8 mouse cellular contexts compared by ENCODE assay signal in the genomic region with DNA sequence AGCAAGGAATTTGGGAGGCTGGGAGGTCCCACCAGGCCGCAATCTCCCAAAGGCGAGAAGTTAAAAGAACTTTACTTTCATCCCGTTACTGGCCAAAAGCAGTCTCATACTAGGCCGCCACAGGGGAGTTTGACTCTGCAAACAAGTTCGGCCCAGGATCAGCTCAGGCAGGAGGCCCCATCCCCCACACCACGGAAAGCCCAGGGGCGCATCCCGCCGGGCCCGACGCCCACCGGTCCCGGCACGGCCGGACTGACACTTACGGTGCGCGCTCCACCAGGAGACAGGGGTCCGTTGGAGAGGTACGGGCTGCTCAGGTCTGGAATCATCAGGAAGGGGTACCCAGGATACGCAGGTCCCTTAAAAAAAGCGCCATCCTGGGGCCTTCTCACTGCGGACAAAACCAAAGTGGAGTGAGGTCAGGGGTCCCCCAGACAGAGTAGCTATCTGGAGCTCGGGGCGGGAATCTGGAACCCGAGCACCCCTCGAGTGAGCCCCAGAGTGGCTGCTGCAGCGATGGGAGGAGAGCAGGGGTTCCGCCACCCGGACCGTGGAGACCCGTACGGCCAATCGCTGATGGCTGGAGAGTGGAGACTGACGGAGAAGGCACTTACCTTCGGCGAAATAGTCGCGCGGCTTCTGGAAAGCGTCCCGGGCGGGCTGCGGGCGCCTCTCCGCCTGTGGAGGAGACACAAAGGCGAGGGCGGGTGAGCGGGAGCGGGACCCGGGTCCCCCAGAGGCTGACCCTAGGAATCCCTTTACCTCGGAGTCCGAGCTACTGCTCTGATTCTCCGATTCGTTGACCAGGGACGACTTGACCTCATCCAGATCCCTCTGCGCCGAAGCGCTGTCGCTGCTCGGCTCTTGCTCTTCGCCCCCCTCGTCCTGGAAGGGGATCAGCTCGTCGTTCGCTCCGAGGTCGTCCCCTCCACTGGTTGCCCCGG. TPM values are rescaled to one million over a fixed set of nuclear protein-coding genes. Genes with fewer than 3 reads are reported as not detected.
A peak's percentile ranks its signal among the peaks of the same experiment; 100 is the strongest.
DNase-seq lines count a peak whose midpoint lies in the region; ATAC-seq lines count a peak whose summit lies in the region.

No protein-coding gene starts in this region.

- WGBS in hindbrain, embryonic 16.5 days: under 1% methylated on average over 69 of the region's 69 CpGs
- 2% methylated on average over 69 of the region's 69 CpGs for WGBS in liver, embryonic 12.5 days (ENCODE audit: insufficient replicate concordance)

- peak; percentile 9 to 70 for DNase-seq in left cerebral cortex, postnatal 10 days (ENCODE audit: extremely low spot score in 1 of 2, low spot score in 2 of 2)
- DNase-seq in left cerebral cortex, adult 8-10 months (ENCODE audit: low spot score in 2 of 2): no peak
- DNase-seq in cerebellum, postnatal 10 days: peak; percentile 60 to 65
- peak; percentile 68 for DNase-seq in gastrocnemius, postnatal 10 days
- DNase-seq in naive thymus-derived CD4-positive, alpha-beta T cell, adult 2 months (ENCODE audit: low read depth): peak; percentile 45
- DNase-seq in thymus, postnatal 0 days (ENCODE audit: low spot score): peak; percentile 10

- H3K36me3 ChIP-seq in hindbrain, embryonic 16.5 days (ENCODE audit: control insufficient read depth, insufficient read depth, low read length): no peaks in the 10 kb centered on the region
- H3K36me3 ChIP-seq in liver, embryonic 12.5 days: 0 out of 2 replicates have a peak, but pooled peaks cover 4% of the 10 kb centered on the region

- H3K27me3 ChIP-seq in hindbrain, embryonic 16.5 days (replicated peaks; ENCODE audit: control insufficient read depth, insufficient read depth, low read length): peaks cover 11% of the 10 kb centered on the region
- H3K27me3 ChIP-seq in liver, embryonic 12.5 days (replicated peaks): peaks cover 53% of the 10 kb centered on the region

- H3K4me1 ChIP-seq in hindbrain, embryonic 16.5 days (ENCODE audit: control insufficient read depth, insufficient read depth, low read depth, low read length): peaks cover 17% of the 10 kb centered on the region
- peaks cover 20% of the 10 kb centered on the region; the same call in 1 of the 2 replicates for H3K4me1 ChIP-seq in liver, embryonic 12.5 days

- ATAC-seq in hindbrain, embryonic 16.5 days: peak; percentile 24
- ATAC-seq in liver, embryonic 12.5 days: peak; percentile 21

- peak overlapping the region; percentile 100 for H3K4me2 ChIP-seq in hindbrain, embryonic 16.5 days (ENCODE audit: low read length)
- peak overlapping the region; percentile 84 for H3K4me2 ChIP-seq in liver, embryonic 12.5 days

- peak overlapping the region; percentile 74 for H3K9ac ChIP-seq in hindbrain, embryonic 16.5 days (ENCODE audit: low read depth, low read length)
- H3K9ac ChIP-seq in liver, embryonic 12.5 days: peak overlapping the region; percentile 65

- peak overlapping the region; percentile 83 for H3K27ac ChIP-seq in hindbrain, embryonic 16.5 days (ENCODE audit: low read depth, low read length)
- peak overlapping the region; percentile 74 for H3K27ac ChIP-seq in liver, embryonic 12.5 days

- H3K9me3 ChIP-seq in hindbrain, embryonic 16.5 days (ENCODE audit: control insufficient read depth, low read length): no peaks in the 10 kb centered on the region
- H3K9me3 ChIP-seq in liver, embryonic 12.5 days (replicated peaks): no peaks in the 10 kb centered on the region

- intact Hi-C loops in left cerebral cortex, postnatal 10 days (cut with DNase I): loop anchor here (2.0 kb wide), 1 partner anchor 141 kb away; no protein-coding TSS in a partner anchor

- peak overlapping the region; percentile 69 for H3K4me3 ChIP-seq in hindbrain, embryonic 16.5 days (ENCODE audit: low read length)
- peak overlapping the region; percentile 66 for H3K4me3 ChIP-seq in liver, embryonic 12.5 days

RNA-seq across cellular contexts. Expression of a gene that starts 0.8 kb away (rescaled TPM):
- total RNA-seq in left cerebral cortex, postnatal 10 days (2021): 1 to 10 TPM; 3.4 to 3.6 TPM
- 1 to 10 TPM; 3.1 to 4.6 (median 4.1) TPM for total RNA-seq in left cerebral cortex, adult 8-10 months (2022)
- total RNA-seq in gastrocnemius, postnatal 10 days (2021): 10 to 100 TPM; 13.7 to 16.4 TPM
- polyA plus RNA-seq in hindbrain, embryonic 16.5 days (2015; fragmentation: Nextera tagmentation; extraction: Ambion mirVana): 6.3 and 8.1 TPM in 2 replicates
- 6.7 and 7.8 TPM in 2 replicates for polyA plus RNA-seq in liver, embryonic 12.5 days (2016; fragmentation: Nextera tagmentation; extraction: Ambion mirVana)
- polyA plus RNA-seq in thymus, postnatal 0 days (2015; fragmentation: Nextera tagmentation; extraction: Ambion mirVana): 4.3 and 4.4 TPM in 2 replicates

Comparison
In these comparisons a context has a peak if more than half of its experiments do, and no peak if none do; other contexts are left out.
1. DNase-seq: peak in left cerebral cortex, postnatal 10 days (2 of 2), cerebellum, postnatal 10 days (2 of 2), gastrocnemius, postnatal 10 days (single experiment), naive thymus-derived CD4-positive, alpha-beta T cell, adult 2 months (single experiment) and thymus, postnatal 0 days (single experiment); none in left cerebral cortex, adult 8-10 months (0 of 2).